Mouse (Mus musculus) T-cell, adult 2 months (primary cell): ENCODE measurements around the gene Foxn1.

ENCODE experiments used
- DNase-seq: peaks from one replicate; pipeline ENCODE4 v3.0.0; 2022; ENCODE audit warnings: low spot score

The Foxn1 gene

GRCm38 (mm10) chr11:78399680-78400079 lies 13.3 kb upstream of the Foxn1 start:
- DNase-seq: peak; percentile 20

- no peak for DNase-seq
Measured at GRCm38 (mm10) chr11:78398212-78398611, 11.9 kb upstream of the Foxn1 start.

GRCm38 (mm10) chr11:78397397-78397796 lies 11.0 kb upstream of the Foxn1 start:
- DNase-seq: peak; percentile 64

- no peak for DNase-seq
Measured at GRCm38 (mm10) chr11:78396950-78397349, 10.6 kb upstream of the Foxn1 start.

- DNase-seq: no peak
Measured at GRCm38 (mm10) chr11:78392728-78393127, 6.4 kb upstream of the Foxn1 start.

DNA sequence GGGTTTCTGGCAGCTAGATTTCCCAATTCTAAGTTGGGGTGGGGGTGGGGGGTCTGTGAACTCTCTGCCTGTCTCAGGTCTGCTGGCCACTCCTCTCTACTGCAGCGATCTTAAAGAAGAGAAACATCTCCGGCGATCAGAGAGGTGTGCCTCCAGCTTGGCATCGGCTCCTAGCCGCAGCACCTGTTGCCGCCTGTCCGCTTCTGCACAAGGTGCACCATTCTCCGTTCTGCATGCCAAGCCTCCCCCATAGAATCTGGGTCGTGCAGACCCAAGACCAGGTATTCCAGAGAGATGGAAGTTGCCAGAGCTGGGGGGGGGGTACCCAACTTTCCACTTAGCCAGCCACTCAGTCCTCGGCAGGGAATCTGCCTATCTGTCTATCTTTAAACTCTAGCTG lies 582 bp downstream of the Foxn1 start:
- DNase-seq: no peak

DNA sequence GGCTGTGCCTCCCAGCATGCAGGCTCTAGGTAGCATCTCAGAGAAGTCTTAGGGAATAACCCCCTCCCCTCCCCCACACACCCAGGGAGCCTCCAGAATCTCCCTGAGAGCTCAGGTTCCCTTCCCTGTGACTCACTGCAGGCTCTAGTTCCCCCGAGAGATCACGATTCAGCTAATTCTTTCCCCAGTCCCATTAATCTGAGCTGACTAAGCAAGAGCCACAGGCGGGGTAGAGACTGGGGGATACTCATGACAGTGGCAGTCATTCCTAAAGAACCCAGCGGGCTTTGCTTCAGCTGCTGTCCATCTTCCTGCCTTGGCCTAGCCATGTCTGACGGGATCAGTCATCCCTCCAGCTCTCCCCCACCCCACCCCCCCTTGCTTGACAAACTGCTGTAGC lies 3.7 kb downstream of the Foxn1 start:
- no peak for DNase-seq

DNA sequence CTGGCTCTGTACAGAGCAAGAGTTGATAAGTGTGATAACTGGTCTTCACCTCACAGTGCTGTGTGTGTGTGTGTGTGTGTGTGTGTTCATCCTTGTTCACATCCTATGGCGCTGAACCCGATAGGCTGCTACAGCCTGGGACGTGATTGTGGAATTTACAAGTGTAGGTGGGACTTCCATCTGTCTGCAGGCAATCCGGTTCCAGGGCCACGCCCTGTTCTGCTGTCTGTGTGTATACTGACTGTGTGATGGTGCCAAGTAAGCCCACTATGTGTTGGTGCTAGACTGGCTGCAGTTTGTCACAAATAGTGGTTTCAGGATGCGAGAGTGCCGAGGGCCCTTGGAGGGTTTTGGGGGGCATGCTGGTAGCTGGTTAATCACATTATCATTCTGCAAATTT lies 4.1 kb downstream of the Foxn1 start:
- no peak for DNase-seq

DNA sequence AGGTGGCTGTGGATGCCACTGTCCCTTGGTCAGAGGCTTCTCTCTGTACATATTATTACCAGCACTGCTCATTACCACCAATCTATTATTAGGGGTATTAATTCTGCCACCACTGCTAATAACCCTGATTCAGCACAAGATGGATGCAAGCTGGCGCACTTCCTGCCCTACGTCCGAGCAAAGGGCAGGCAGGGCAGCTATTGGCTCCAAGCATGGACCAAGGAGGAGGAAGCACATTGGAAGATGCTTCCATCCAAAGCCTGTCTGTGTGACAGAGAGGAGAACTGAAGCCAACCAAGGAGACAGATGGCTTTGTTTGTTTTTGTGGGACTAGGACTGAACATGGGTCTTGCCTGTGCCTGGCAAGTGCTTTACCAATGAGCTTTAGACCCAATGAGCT lies 5.4 kb downstream of the Foxn1 start:
- no peak for DNase-seq

GRCm38 (mm10) chr11:78380351-78380750 lies 6.0 kb downstream of the Foxn1 start:
- DNase-seq: no peak

DNA sequence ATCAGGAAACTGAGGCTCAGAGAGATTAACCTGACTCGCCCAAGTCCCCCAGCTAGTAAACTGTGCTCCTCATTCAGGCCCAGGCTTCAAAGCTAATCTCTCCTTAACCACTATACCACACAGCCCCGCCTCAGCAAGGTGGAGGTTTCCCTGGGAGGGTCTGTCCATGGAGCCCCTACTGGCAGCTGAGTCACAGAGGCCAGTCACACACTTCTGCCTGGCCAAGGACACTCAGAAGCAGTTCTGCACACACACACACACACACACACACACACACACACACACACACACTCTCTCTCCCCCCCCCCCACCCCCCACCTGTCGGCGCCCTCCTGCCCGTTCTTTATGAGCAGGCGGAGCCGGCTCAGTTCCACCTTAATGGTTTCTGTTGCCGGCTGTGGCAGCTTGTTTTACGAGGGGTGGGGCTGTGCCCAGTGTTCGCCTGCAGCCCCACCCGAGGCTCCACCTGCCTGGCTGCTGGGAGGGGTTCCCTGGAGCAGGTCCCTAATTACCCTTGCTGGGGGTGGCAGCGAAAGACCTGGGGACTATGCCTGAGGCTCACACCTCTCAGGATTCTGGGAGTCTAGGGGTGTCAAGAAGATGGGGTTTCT lies 8.7 kb downstream of the Foxn1 start:
- DNase-seq: no peak

DNA sequence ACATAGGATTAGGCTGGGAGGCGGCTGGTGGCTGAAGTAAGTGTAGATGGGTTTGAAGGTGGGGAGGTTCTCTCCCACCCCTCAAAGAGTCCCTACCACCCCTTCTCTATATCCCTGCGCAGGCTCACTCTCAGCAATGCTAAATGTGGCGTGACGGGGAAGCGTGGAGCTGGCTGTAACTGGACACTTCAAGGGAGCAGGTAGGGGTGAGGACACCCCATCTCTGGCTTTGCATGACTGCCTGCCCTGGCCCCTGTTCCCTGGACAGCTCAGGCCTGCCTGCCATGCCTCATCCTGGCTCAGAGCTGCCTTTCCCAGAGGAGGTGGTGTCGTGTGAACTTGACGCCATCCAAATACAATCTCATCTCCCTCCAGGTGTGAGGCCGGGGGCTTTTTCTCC lies 12.2 kb downstream of the Foxn1 start:
- no peak for DNase-seq

- no peak for DNase-seq
Measured at GRCm38 (mm10) chr11:78372610-78373009, 13.7 kb downstream of the Foxn1 start.

- DNase-seq: no peak
Measured at GRCm38 (mm10) chr11:78372166-78372565, 14.2 kb downstream of the Foxn1 start.

DNA sequence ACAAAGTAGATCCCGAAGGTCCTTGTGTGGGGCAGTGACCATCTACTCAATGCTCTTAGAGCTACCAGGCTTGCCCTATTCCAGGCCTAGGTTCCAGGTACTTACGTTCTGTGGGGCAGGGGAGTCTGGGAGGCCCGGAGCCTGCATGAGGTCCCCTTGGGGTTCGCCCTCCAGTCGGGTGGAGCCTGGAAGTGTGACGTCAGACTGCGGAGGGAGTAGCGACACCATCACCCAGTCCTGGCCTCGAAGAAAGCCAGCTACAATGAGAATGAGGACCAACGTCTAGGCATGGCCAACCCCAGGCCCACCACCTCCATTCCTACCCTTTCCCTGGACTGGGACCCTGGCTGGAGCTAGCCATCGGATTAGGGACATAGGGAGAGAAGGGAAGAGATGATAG lies 14.6 kb downstream of the Foxn1 start:
- DNase-seq: no peak

GRCm38 (mm10) chr11:78370389-78370788 lies 16.0 kb downstream of the Foxn1 start:
- DNase-seq: no peak

DNA sequence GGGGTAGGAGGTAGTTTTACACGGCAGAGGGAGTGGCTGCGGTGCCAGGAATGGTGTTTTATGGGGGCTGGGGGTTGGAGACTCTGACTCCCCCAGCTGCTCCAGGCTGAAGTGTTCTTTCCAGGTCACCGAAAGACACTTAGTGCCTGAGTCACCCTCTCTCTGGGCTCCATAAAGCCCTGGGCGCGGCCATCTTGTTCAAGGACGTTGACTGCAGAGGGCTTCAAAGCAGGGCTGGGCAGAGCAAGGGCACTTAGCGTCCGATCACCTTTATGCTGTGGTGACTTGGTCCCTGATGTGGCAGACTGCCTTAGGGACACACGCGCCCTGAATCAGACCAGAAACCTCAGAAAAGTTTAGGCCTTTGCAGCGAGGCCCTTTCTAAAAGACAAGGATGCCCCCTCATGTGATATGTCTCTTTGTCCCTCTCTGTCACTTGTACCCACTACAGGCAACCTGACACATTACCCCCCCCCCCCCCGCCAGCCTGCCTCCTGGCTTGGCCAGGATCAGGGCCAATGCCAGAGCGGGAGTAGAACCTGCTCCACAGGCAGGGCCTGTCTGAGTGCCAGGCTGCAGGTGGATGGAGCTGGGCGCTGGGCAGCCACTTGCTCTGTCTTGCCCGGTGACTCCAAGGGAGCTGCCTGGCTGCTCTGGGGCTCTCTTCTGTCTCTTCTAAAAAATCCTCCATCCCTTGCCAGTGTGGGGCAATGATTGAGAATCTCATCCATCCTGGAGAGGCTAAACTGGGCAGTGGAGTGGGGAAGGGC lies 18.7 kb downstream of the Foxn1 start:
- no peak for DNase-seq

DNA sequence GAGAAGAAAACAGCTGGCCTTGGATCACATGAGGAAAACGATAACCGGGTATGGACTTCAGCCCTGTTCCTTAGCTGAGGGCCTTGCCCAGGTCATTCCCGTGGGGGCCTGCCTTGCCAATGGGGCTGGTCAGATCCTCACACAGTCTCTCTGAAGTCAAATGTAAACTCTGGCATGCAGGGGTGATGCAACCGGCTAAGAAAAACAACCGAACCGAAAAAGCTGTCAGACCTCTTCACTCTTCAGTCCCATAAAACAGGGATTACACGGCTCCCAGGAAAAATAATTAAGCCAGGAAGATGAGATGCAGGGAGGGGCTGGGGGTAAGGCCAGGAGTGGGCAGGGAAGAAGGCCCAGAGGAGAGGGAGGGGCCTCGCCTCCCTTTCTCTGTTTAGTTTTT lies 22.3 kb downstream of the Foxn1 start:
- DNase-seq: no peak

DNA sequence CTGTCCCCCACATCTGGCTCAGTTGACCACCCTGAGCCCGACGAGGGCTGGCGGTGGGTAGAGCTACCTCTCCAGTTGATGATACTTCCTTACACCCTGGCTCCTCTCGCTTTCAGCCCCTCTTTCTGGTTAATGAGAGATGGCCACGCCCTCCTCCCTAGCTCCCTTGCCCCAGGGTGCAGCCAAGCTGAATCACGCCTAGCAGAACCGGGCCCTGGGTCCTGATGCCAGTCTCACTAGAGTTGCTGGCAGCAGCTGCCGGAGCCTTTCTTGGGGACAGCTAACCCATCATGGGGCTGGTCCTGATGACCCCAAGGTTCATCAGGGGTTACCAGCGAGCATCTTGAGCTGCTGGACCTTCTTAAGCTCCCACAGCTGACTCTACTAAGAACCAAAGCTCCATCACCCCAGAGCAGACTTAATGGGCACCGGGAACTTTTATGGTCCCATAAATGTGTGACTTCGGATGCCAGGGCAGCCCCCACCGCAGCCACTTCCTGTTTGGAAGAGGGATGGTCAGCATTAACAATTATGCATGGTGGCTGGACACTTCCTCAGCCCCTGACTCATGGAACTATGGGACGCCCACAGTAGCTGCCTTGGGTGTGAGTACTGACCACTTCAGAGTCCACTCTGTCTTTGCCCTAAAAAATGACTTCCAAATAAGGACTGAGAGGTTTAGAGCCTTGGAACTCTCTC lies 22.9 kb downstream of the Foxn1 start:
- no peak for DNase-seq

GRCm38 (mm10) chr11:78360789-78361131 lies 25.6 kb downstream of the Foxn1 start:
- no peak for DNase-seq

- DNase-seq: peak; percentile 74
Measured at GRCm38 (mm10) chr11:78360125-78360788, 26.1 kb downstream of the Foxn1 start.

- DNase-seq: peak; percentile 32
Measured at GRCm38 (mm10) chr11:78358330-78359007, 27.9 kb downstream of the Foxn1 start.
